Comparison of ENCODE assay signal across 9 mouse cellular contexts in genomic region chr17:62884129-62884506, GRCm38 (mm10). TPM values are rescaled to one million over a fixed set of nuclear protein-coding genes. Genes with fewer than 3 reads are reported as not detected.
DNase-seq lines count a peak whose midpoint lies in the region; ATAC-seq lines count a peak whose summit lies in the region.
"Had no signal": no experiment of that assay in that cellular context is flagged by ENCODE, and none has a peak within 500 bp of the region (broad histone marks: within the 10 kb centered on the region; RNA-seq: fewer than 3 reads in every experiment).

No protein-coding gene starts in this region.

- peak; percentile 33 for ATAC-seq in frontal cortex, adult (ENCODE audit: low TSS enrichment)
- ATAC-seq in lung, embryonic 16.5 days (ENCODE audit: low read depth) = no peak

- WGBS in lung, embryonic 16.5 days = 0% methylated on average over 16 of the region's 16 CpGs

- H3K4me1 ChIP-seq in lung, embryonic 16.5 days (replicated peaks; ENCODE audit: control insufficient read depth, insufficient read depth, low read length) = peaks cover 6% of the 10 kb centered on the region

- no peaks in the 10 kb centered on the region for H3K36me3 ChIP-seq in lung, embryonic 16.5 days (ENCODE audit: control insufficient read depth, insufficient read depth, low read length)

- peaks cover 5% of the 10 kb centered on the region; the same call in 1 of the 2 replicates for H3K27me3 ChIP-seq in lung, embryonic 16.5 days (ENCODE audit: control insufficient read depth, insufficient read depth, low read depth, low read length)

- peak overlapping the region; percentile 85 for H3K4me3 ChIP-seq in lung, embryonic 16.5 days (ENCODE audit: low read length)

- H3K9ac ChIP-seq in lung, embryonic 16.5 days (ENCODE audit: low read length) = peak overlapping the region; percentile 63

- peak overlapping the region; percentile 59 for H3K27ac ChIP-seq in lung, embryonic 16.5 days (ENCODE audit: low read length)

- peak; percentile 94 for DNase-seq in MN1 (ENCODE audit: low spot score)
- DNase-seq in cerebellum, adult 8-10 months = peak; percentile 53
- DNase-seq in heart, postnatal 4 days = peak; percentile 91
- DNase-seq in layer of hippocampus, adult 8-10 months (ENCODE audit: low spot score in 2 of 2) = peak; percentile 52 to 72
- DNase-seq in ovary, postnatal 10 days (ENCODE audit: low spot score) = peak; percentile 57
- peak; percentile 27 for DNase-seq in thymus, postnatal 25 days

- peak overlapping the region; percentile 99 for H3K4me2 ChIP-seq in lung, embryonic 16.5 days (ENCODE audit: low read depth, low read length)

- no peaks in the 10 kb centered on the region for H3K9me3 ChIP-seq in lung, embryonic 16.5 days (ENCODE audit: control insufficient read depth, low read length)

RNA-seq across cellular contexts. Expression of gene Efna5, which starts 3.0 kb away (rescaled TPM):
- 10 to 100 TPM; 39.7 to 46.1 TPM for total RNA-seq in heart, postnatal 4 days (2021)
- total RNA-seq in layer of hippocampus, adult 8-10 months (2022) = 10 to 100 TPM in 3 of 4 experiments, 1 to 10 TPM in 1; 6.6 to 13.5 (median 11.4) TPM
- 10.4 and 11.5 TPM in 2 replicates for polyA plus RNA-seq in lung, embryonic 16.5 days (2015; fragmentation: Nextera tagmentation; extraction: Ambion mirVana)
- polyA plus RNA-seq: erythroblast, embryonic 14.5 days had no signal

Comparison
In these comparisons a context has a peak if more than half of its experiments do, and no peak if none do; other contexts are left out.
1. DNase-seq: peak in every context shown above with its lines; median percentile 94 in MN1; 91 in heart, postnatal 4 days; 62 in layer of hippocampus, adult 8-10 months; 57 in ovary, postnatal 10 days; 53 in cerebellum, adult 8-10 months; 27 in thymus, postnatal 25 days.